Mouse (Mus musculus) stomach, postnatal 0 days (tissue): ENCODE data around the gene Col6a2.

Source experiments
- CTCF ChIP-seq: IDR thresholded peaks from 2 replicates; pipeline ENCODE4 v1.5.1; 2016; ENCODE audit warnings: antibody characterized with exemption, low read depth, mild to moderate bottlenecking, moderate library complexity
- EP300 ChIP-seq: optimal IDR thresholded peaks from 2 replicates; pipeline ENCODE3; 2016; ENCODE audit warnings: antibody characterized with exemption

GRCm38 (mm10) chr10:76643999-76644398 is 20.6 kb upstream of the Col6a2 start:
- TF ChIP-seq CTCF: no peak
- TF ChIP-seq EP300: peak; percentile 39
